Mouse (Mus musculus) MEL-GATA-1-ER (cell line): Measurements from ENCODE around the gene Smoc1.

Experiments
- DNase-seq: peaks from one replicate; pipeline ENCODE4 v3.0.0-alpha.2; 2012; ENCODE audit warnings: low read depth; ENCODE audit errors: extremely low read depth

Smoc1 gene

DNA sequence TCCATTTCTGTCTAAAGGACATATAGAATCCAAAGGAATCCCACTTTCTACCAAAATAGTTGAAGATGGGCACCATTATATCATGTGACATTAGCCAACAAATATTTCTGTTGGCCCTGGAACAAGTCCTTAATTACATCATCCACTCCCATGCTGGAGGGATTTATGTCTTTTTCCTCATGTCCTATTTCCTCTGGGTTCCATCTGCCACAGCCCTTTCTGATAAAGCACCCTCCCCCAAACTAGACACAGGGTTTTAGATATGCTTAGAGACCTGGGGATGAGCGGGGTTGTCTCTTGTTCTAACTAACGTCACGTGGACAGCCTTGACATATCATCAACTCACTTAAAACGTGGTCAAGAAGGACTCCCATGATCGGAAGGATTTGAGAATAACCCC is 102.1 kb downstream of the Smoc1 start:
- DNase-seq: no peak

- no peak for DNase-seq
Observed at GRCm38 (mm10) chr12:81130692-81131091, 104.1 kb downstream of the Smoc1 start.

- no peak for DNase-seq
Observed at GRCm38 (mm10) chr12:81131114-81131513, 104.5 kb downstream of the Smoc1 start.

GRCm38 (mm10) chr12:81133055-81133665 is 106.6 kb downstream of the Smoc1 start:
- no peak for DNase-seq

- no peak for DNase-seq
Observed at GRCm38 (mm10) chr12:81138217-81138616, 111.6 kb downstream of the Smoc1 start.

DNA sequence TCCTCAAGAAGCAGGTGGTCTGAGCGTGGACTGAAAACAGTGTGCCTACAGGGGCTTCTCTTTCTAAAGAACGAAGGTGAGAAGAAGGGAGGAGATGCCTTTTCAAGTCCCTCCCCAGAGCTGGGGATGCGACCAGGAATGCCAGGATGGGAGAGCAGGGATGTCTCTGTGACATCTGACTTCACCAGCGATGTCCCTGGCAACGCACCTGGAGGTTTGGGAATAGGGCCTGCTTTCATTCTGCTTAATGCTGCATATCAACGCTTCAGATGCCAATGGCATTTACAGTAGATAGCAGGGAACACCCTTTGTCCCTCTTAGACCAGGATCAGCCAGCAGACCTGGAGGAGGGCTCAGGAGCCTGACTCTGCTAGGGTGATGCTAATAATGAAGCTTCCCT is 112.9 kb downstream of the Smoc1 start:
- DNase-seq: no peak

GRCm38 (mm10) chr12:81140594-81141328 is 114.2 kb downstream of the Smoc1 start:
- DNase-seq: no peak

- DNase-seq: no peak
Observed at GRCm38 (mm10) chr12:81141329-81141711, 114.7 kb downstream of the Smoc1 start.

DNA sequence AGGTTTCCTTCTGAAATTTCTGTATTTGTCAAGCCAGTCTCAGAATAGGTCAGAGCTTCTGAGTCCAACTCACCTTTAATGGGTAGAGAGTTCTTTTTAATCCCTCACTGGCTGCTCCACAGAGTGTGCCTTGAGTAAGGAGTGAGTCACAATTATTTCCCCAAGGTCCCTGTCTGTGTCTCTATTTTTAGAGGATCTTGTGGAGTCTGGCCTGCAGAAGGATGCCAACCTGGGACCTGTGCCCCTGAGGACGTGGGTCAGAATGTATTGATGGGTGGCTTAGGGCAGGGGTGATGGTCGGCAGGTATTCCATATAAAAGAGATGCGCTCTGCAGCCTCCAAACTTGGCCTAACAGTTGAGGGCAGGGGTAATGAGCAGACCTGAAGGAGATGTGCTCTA is 115.6 kb downstream of the Smoc1 start:
- no peak for DNase-seq

DNA sequence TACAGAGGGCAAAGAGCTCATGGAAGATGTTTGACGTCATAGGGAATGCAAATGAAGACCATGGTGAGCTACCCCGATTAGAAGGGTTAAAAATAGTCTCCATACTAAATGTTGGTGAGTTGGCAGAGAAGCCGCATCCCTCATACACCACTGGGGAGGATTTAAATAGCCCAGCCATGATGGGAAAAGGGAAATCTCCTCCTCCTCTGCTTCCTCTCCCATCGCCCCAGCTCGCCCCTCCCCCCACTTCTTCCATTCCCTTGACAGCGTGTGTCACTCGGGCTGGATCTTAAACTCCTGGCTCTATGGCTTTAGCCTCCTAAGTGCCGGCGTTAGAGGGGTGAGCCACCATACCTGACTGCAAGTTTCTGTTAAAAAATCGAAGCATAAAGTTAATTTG is 117.6 kb downstream of the Smoc1 start:
- DNase-seq: no peak

GRCm38 (mm10) chr12:81146417-81147180 is 120.0 kb downstream of the Smoc1 start:
- no peak for DNase-seq

GRCm38 (mm10) chr12:81147956-81148355 is 121.3 kb downstream of the Smoc1 start:
- DNase-seq: no peak

- no peak for DNase-seq
Observed at GRCm38 (mm10) chr12:81150917-81151316, 124.3 kb downstream of the Smoc1 start.

- no peak for DNase-seq
Observed at GRCm38 (mm10) chr12:81152082-81152481, 125.5 kb downstream of the Smoc1 start.

DNA sequence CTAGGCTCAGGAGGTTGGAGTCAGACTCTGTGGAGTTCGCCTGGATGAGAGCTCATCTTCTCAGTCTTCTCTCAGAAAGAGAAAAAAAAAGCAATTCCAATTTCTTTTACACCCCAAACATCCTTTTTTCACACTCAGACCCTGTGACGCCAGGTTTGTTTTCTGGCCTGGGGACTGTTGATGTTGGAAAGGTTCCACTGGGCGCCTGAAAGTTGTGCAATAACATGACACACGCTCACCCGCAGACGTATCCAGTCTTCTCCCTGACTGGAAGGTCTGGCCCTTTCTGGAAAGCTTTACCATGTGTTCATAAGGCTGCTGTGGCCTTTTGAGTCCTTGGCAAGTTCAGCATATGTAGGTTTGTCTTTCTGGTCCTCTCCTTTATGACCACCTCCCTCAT is 129.1 kb downstream of the Smoc1 start:
- DNase-seq: no peak

DNA sequence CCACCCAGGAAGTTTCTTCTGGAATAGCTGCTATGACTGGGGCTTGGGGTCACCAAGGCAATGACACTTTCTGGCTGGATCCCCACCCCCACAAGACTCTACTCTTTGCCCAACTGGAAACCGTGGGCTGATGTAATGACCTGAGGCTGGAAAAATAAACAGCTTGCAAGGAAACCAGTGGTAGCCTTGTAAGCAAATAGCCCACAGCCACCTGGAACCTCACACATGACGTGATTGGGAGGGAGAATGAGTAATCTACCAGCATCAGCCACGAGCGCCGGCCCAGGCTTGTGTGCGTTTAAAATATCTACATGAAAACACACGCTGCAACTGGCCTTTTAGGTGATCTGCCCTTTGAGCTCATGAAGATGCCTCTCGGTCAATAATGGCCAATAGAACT is 130.2 kb downstream of the Smoc1 start:
- DNase-seq: no peak

- DNase-seq: no peak
Observed at GRCm38 (mm10) chr12:81159947-81160346, 133.3 kb downstream of the Smoc1 start.

DNA sequence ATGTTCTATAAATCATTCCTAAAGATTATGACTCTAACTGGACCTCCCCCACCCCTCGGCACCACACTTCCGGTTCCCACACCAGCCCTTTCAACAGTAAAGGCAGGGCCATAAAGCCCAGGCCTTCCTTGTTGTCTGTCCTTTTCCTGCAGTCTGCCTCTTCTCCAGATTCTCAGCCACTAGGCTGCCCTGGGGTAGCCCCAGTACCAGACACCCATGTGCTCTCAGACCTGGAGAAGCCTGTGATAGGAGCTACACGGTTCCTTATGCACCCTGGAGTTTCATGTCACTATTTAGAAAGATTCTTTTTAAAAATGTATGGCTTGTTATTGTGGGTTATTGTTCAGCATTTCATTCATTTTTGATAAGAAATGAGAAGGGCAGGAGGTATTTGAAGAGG is 133.8 kb downstream of the Smoc1 start:
- DNase-seq: no peak

GRCm38 (mm10) chr12:81160831-81161230 is 134.2 kb downstream of the Smoc1 start:
- no peak for DNase-seq

GRCm38 (mm10) chr12:81161282-81161681 is 134.7 kb downstream of the Smoc1 start:
- DNase-seq: no peak

DNA sequence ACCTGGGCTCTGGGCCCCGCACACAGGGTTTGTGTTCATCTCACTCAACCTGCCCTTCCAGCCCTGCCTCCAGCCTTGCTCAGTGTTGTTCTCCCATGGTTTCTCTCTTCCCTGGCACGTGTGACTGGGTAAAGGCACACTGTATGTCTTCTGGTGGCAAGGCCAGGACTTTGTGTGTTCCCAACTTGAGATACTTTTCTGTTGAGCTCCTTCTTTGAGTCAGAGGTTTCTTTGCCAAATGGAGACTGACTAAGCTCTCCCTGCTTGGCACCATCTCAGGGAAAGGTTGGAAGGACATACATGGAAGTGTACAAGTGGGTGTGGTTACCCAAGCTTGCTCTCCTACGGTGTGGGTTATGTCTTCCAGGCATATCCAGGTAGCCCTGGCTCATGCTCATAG is 136.5 kb downstream of the Smoc1 start:
- DNase-seq: no peak

DNA sequence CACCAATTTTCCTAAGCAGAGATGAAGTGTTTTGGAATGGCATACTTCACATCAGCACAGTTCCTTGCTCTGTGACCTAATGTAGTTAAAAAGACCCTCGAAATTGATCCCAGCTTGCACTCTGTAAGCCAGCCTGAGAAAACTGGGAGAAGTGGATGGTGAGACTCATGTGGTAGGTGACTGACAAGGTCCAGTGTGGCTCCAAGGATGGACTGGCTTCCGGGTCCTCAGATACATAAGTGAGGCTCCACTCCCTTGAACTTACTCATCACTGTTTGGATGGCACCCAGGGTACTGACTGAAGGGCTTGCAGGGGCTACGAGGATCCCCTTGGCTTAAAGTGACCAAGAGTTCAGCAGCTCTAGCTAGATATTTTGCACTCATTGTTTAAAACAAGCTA is 137.0 kb downstream of the Smoc1 start:
- no peak for DNase-seq

- DNase-seq: no peak
Observed at GRCm38 (mm10) chr12:81166092-81166491, 139.5 kb downstream of the Smoc1 start.
